Mouse (Mus musculus) intestine, embryonic 15.5 days (tissue): ENCODE measurements at regions not wholly inside any gene's neighbourhood (a gene's known extent, or its start where the extent isn't known, plus 50 kb on each side); places are given as distances from the start of the nearest gene placed in this dataset.

Source experiments
- ATAC-seq: fragments of 200-750 bp; cut with Nextera tagmentation; 2 replicates; pipeline ENCODE4 v1.8.0; 2017; ENCODE audit warnings: moderate TSS enrichment, moderate library complexity
- H3K27ac ChIP-seq: fragments of 300-500 bp; sonication (generic); 2 replicates; pipeline ENCODE4 v1.5.1; 2015; ENCODE audit warnings: mild to moderate bottlenecking, inconsistent platforms
- H3K27me3 ChIP-seq: fragments of 300-500 bp; sonication (generic); replicated peaks from 2 replicates; pipeline ENCODE4 v1.6.1; 2015; ENCODE audit warnings: inconsistent platforms
- H3K36me3 ChIP-seq: fragments of 300-500 bp; sonication (generic); 2 replicates; pipeline ENCODE4 v1.6.1; 2015; ENCODE audit warnings: inconsistent platforms
- H3K4me1 ChIP-seq: fragments of 300-500 bp; sonication (generic); replicated peaks from 2 replicates; pipeline ENCODE4 v1.6.1; 2015; ENCODE audit warnings: inconsistent platforms
- H3K4me2 ChIP-seq: fragments of 300-500 bp; sonication (generic); replicated peaks from 2 replicates; pipeline ENCODE4 v1.6.1; 2015; ENCODE audit warnings: mild to moderate bottlenecking, inconsistent platforms
- H3K4me3 ChIP-seq: fragments of 300-500 bp; sonication (generic); replicated peaks from 2 replicates; pipeline ENCODE4 v1.5.1; 2015; ENCODE audit warnings: inconsistent platforms
- H3K9ac ChIP-seq: fragments of 300-500 bp; sonication (generic); 2 replicates; pipeline ENCODE4 v1.6.1; 2015; ENCODE audit warnings: inconsistent platforms
- H3K9me3 ChIP-seq: fragments of 300-500 bp; sonication (generic); 2 replicates; pipeline ENCODE4 v1.6.1; 2016; ENCODE audit warnings: inconsistent platforms
- WGBS: fragments of 180-500 bp; shearing (Covaris S2); methylation state at CpG from one replicate; pipeline ENCODE4 v1.1.7; 2015; 5-methylcytosine and 5-hydroxymethylcytosine counted together

GRCm38 (mm10) chr16:95057596-95057995 is 60.1 kb upstream of the Kcnj6 start:
- Histone ChIP-seq H3K9ac (no peak overlapping the region), H3K4me2 (no peak overlapping the region), H3K27ac (no peak overlapping the region), H3K4me1 (no peaks in the 10 kb centered on the region), H3K9me3 (no peaks in the 10 kb centered on the region), H3K36me3 (no peaks in the 10 kb centered on the region), H3K4me3 (no peak overlapping the region), H3K27me3 (no peaks in the 10 kb centered on the region)
- no peak for ATAC-seq
- 41% methylated on average over 1 of the region's 1 CpGs for WGBS

DNA sequence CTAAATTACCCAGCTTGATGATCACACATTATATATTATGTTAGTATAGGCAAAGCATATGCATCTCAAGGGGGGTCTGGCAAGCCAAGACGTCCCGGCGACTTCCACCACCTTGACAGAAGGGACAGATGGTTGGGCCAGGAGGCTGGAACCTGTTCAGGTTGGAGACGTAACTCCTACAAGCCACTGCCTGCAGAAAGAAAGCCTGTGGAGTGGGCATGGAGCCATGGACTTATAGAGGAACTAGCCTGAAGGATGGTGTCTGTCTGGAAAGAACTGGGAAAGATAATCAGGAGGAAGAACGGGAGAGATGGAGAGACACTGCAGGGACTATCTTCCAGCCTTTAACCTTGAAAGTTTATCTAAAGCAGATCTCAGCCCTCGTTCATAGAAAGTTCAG is 66.9 kb upstream of the Kcnj6 start:
- Histone ChIP-seq H3K4me3 (no peak overlapping the region), H3K4me1 (no peaks in the 10 kb centered on the region), H3K9me3 (no peaks in the 10 kb centered on the region), H3K27ac (no peak overlapping the region), H3K27me3 (no peaks in the 10 kb centered on the region), H3K9ac (no peak overlapping the region), H3K36me3 (no peaks in the 10 kb centered on the region), H3K4me2 (no peak overlapping the region)
- ATAC-seq = no peak
- 82% methylated on average over 6 of the region's 6 CpGs for WGBS

GRCm38 (mm10) chr16:95066687-95067086 is 69.2 kb upstream of the Kcnj6 start:
- 91% methylated on average over 3 of the region's 3 CpGs for WGBS
- H3K27me3 ChIP-seq = no peaks in the 10 kb centered on the region
- H3K4me3 ChIP-seq = no peak overlapping the region
- H3K4me2 ChIP-seq = no peak overlapping the region
- no peak overlapping the region for H3K9ac ChIP-seq
- no peaks in the 10 kb centered on the region for H3K4me1 ChIP-seq
- no peak for ATAC-seq
- no peaks in the 10 kb centered on the region for H3K36me3 ChIP-seq
- H3K27ac ChIP-seq = no peak overlapping the region
- H3K9me3 ChIP-seq = no peaks in the 10 kb centered on the region

DNA sequence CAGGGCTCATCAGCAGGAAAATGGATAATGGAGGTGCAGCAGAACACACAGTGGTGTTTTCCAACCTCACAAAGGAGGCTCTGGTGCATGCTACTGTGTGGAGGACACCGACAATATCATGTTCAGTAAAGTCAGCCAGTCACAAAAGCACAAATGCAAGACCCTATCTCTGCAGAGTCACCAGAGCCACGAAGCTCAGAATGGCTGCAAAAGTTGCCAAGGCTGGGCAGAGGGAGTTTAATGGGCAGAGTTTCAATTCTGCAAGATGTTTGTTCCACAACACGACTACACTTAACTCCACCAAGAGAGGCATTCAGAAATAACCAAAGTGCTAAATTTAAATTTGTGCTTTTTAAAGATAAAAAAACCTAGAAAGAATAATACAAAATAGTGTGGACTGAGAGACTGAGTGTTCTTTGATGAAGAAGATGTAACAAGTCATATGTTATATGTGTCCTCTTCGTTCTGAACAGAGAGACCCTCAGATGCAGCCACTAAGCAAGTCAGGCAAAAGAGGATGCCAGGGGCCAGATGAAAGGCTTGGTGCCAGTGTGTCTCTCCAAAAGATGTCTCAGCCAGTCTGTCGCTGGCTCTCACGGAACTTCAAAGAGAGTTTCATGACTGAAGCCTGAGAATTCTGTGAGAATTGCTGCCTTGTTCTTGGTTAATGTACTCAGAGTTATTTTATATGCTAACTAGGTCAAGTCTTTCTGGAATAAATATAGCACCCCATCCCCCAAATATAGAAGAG is 95.1 kb upstream of the Kcnj6 start:
- Histone ChIP-seq H3K4me2 (no peak overlapping the region), H3K4me3 (no peak overlapping the region), H3K27ac (no peak overlapping the region), H3K27me3 (no peaks in the 10 kb centered on the region), H3K9ac (no peak overlapping the region), H3K9me3 (no peaks in the 10 kb centered on the region), H3K36me3 (no peaks in the 10 kb centered on the region), H3K4me1 (no peaks in the 10 kb centered on the region)
- WGBS = 74% methylated on average over 6 of the region's 6 CpGs
- no peak for ATAC-seq

DNA sequence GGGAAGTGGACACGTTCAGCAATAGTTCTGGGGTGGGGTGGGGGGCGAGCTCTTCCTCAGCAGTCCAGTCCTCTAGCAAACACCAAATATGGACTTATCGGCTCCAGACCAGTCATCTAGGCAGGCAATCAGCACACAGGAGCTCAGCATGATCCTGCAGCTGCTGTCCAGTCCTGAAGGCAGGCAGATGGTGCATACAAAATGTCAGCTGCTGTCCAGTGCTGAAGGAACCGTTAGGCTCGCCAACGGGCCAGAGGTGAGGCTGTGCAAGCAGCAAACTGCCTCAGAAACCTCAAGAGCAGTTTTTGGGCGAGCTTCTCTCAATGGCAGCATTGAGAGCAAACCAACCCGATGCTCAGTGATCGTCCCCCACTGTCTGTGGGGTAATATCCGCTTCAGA is 96.3 kb upstream of the Kcnj6 start:
- no peaks in the 10 kb centered on the region for H3K9me3 ChIP-seq
- H3K27ac ChIP-seq = no peak overlapping the region
- H3K9ac ChIP-seq = no peak overlapping the region
- H3K4me1 ChIP-seq = no peaks in the 10 kb centered on the region
- H3K36me3 ChIP-seq = no peaks in the 10 kb centered on the region
- peak; percentile 55; the same call in 1 of the 2 replicates for ATAC-seq
- 22% methylated on average over 10 of the region's 10 CpGs for WGBS
- no peak overlapping the region for H3K4me3 ChIP-seq
- no peaks in the 10 kb centered on the region for H3K27me3 ChIP-seq
- H3K4me2 ChIP-seq = no peak overlapping the region

- no peak for ATAC-seq
- no peak overlapping the region for H3K9ac ChIP-seq
- no peak overlapping the region for H3K4me3 ChIP-seq
- no peaks in the 10 kb centered on the region for H3K4me1 ChIP-seq
- no peaks in the 10 kb centered on the region for H3K36me3 ChIP-seq
- no peak overlapping the region for H3K4me2 ChIP-seq
- H3K27ac ChIP-seq = no peak overlapping the region
- WGBS = 65% methylated on average over 9 of the region's 9 CpGs
- H3K27me3 ChIP-seq = no peaks in the 10 kb centered on the region
- no peaks in the 10 kb centered on the region for H3K9me3 ChIP-seq
Observed at GRCm38 (mm10) chr16:95100954-95101353, 103.5 kb upstream of the Kcnj6 start.

DNA sequence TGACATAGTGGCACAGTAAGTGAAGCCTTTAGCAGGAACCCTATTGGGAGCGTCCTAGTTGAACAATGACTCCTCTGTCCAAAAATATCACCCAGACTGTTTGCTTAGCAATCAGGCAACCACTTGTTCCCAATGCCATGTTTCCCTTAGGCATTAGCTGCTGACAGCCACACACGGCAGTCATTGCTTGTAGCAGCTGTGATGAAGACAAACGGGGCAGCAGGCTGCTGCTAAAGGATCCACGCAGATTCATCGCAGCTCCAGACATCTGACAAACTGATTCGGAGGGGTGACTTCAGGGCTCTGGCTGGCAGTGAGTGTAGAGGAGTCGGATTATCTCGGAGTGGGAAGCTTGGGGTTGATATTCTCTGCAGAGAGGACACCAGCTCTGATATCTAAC is 120.0 kb upstream of the Kcnj6 start:
- H3K9me3 ChIP-seq = no peaks in the 10 kb centered on the region
- no peaks in the 10 kb centered on the region for H3K27me3 ChIP-seq
- ATAC-seq = no peak
- H3K4me1 ChIP-seq = no peaks in the 10 kb centered on the region
- H3K9ac ChIP-seq = no peak overlapping the region
- 40% methylated on average over 8 of the region's 8 CpGs for WGBS
- H3K4me2 ChIP-seq = no peak overlapping the region
- H3K4me3 ChIP-seq = no peak overlapping the region
- H3K27ac ChIP-seq = no peak overlapping the region
- no peaks in the 10 kb centered on the region for H3K36me3 ChIP-seq

DNA sequence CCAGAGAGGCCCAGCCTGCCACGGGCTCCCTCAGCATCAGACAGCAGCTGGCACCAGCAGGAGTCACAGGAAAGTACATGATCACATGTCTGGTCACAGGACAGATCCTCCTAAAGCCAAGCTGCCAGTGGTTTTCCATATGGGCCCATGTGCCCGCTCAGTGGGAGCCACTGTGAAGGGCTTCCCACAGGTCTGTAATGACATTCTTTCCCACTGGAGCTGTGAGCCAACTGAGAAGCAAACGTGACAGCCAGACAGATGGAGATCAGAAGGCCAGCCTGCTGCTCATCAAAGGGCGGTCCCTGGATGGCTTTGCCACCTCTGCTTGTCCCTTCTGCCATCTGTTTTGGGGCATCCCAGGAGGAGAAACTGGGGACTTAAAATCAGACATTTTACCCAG is 121.8 kb upstream of the Kcnj6 start:
- WGBS = 66% methylated on average over 4 of the region's 4 CpGs
- no peaks in the 10 kb centered on the region for H3K9me3 ChIP-seq
- no peaks in the 10 kb centered on the region for H3K4me1 ChIP-seq
- no peak overlapping the region for H3K4me2 ChIP-seq
- ATAC-seq = no peak
- H3K36me3 ChIP-seq = no peaks in the 10 kb centered on the region
- H3K4me3 ChIP-seq = no peak overlapping the region
- H3K27ac ChIP-seq = no peak overlapping the region
- no peaks in the 10 kb centered on the region for H3K27me3 ChIP-seq
- no peak overlapping the region for H3K9ac ChIP-seq

- H3K27me3 ChIP-seq = no peaks in the 10 kb centered on the region
- no peak overlapping the region for H3K4me3 ChIP-seq
- H3K36me3 ChIP-seq = no peaks in the 10 kb centered on the region
- no peak for ATAC-seq
- no peaks in the 10 kb centered on the region for H3K4me1 ChIP-seq
- no peak overlapping the region for H3K9ac ChIP-seq
- H3K9me3 ChIP-seq = no peaks in the 10 kb centered on the region
- no peak overlapping the region for H3K4me2 ChIP-seq
- H3K27ac ChIP-seq = no peak overlapping the region
- 16% methylated on average over 7 of the region's 7 CpGs for WGBS
Observed at GRCm38 (mm10) chr16:95122048-95122447, 124.5 kb upstream of the Kcnj6 start.

GRCm38 (mm10) chr16:95127616-95128015 is 129.7 kb upstream of the Kcnj15 start:
- no peaks in the 10 kb centered on the region for H3K4me1 ChIP-seq
- no peak overlapping the region for H3K27ac ChIP-seq
- H3K9ac ChIP-seq = no peak overlapping the region
- H3K4me2 ChIP-seq = no peak overlapping the region
- no peaks in the 10 kb centered on the region for H3K9me3 ChIP-seq
- H3K27me3 ChIP-seq = no peaks in the 10 kb centered on the region
- 4% methylated on average over 8 of the region's 8 CpGs for WGBS
- H3K4me3 ChIP-seq = no peak overlapping the region
- ATAC-seq = no peak
- no peaks in the 10 kb centered on the region for H3K36me3 ChIP-seq

DNA sequence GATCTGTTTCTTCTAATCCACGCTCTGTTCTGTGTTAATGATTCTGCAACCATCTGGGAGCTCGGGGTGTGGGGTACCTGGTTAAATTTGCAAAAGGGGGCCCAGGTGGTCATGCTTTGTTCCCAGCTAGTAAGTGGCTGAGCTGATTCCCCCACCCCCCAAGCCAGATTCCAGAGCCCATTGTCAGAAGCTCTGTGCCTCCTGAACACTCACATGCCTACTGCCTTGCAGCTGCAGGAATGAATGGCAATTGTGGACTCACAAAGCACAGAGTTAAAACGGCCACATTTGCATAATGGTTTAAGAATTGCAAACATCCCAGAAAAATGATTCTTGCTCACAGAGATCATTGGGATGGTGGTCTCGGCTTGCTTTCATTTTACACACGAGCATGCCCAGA is 125.5 kb upstream of the Kcnj15 start:
- Histone ChIP-seq H3K4me1 (no peaks in the 10 kb centered on the region), H3K27me3 (no peaks in the 10 kb centered on the region), H3K4me2 (no peak overlapping the region), H3K9me3 (no peaks in the 10 kb centered on the region), H3K36me3 (no peaks in the 10 kb centered on the region), H3K4me3 (no peak overlapping the region), H3K27ac (no peak overlapping the region), H3K9ac (no peak overlapping the region)
- ATAC-seq = no peak
- WGBS = 58% methylated on average over 5 of the region's 5 CpGs

DNA sequence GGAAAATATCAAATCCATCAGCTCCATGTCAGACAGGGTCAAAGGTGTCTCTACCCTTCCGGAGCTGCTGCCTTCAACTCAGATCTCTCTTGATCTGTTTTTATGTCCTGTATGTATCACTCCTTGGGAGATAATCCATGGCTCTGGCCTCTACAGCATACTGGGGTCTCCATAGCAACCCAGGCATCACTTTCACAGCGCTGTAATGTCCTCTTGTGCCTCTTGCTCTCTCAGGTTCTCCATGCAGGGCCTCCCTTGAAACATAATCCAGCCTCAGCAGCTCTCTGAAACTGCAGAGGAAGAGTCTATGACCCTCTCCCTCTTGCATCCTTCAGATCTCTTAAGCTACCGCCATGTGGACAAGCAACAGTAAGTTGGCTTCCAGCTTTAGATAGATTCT is 118.5 kb upstream of the Kcnj15 start:
- Histone ChIP-seq H3K9ac (no peak overlapping the region), H3K4me1 (no peaks in the 10 kb centered on the region), H3K4me3 (no peak overlapping the region), H3K36me3 (no peaks in the 10 kb centered on the region), H3K4me2 (no peak overlapping the region), H3K9me3 (no peaks in the 10 kb centered on the region), H3K27ac (no peak overlapping the region), H3K27me3 (no peaks in the 10 kb centered on the region)
- WGBS = 42% methylated on average over 3 of the region's 3 CpGs
- no peak for ATAC-seq

GRCm38 (mm10) chr16:95141510-95142394 is 115.6 kb upstream of the Kcnj15 start:
- 71% methylated on average over 8 of the region's 8 CpGs for WGBS
- H3K4me3 ChIP-seq = no peak overlapping the region
- H3K27me3 ChIP-seq = no peaks in the 10 kb centered on the region
- H3K4me2 ChIP-seq = no peak overlapping the region
- no peaks in the 10 kb centered on the region for H3K4me1 ChIP-seq
- no peak for ATAC-seq
- no peaks in the 10 kb centered on the region for H3K36me3 ChIP-seq
- H3K9ac ChIP-seq = no peak overlapping the region
- no peak overlapping the region for H3K27ac ChIP-seq
- H3K9me3 ChIP-seq = no peaks in the 10 kb centered on the region
